Mouse (Mus musculus): ENCODE results near the gene Gfpt1. TPM values are rescaled to one million over a fixed set of nuclear protein-coding genes. Genes with fewer than 3 reads are reported as not detected.

Gfpt1 gene
- total and polyA plus RNA-seq, 2 experiments from 2014 or later = 6.7 to 10.0 TPM

GRCm38 (mm10) chr6:87032401-87032800 lies 10.2 kb upstream of the Gfpt1 start:
- H3K9ac ChIP-seq (replicated peaks; ENCODE audit: low read depth, low read length) = no peak overlapping the region
- no peaks in the 10 kb centered on the region for H3K4me1 ChIP-seq (ENCODE audit: control insufficient read depth, insufficient read depth)
- 0 out of 2 replicates have a peak, but pooled peaks cover 4% of the 10 kb centered on the region for H3K9me3 ChIP-seq (replicated peaks; ENCODE audit: control insufficient read depth, low read length)
- 59% methylated on average over 3 of the region's 3 CpGs for WGBS
- no peak overlapping the region for H3K27ac ChIP-seq (ENCODE audit: low read depth)
- peaks cover 19% of the 10 kb centered on the region for H3K36me3 ChIP-seq (replicated peaks; ENCODE audit: control insufficient read depth, insufficient read depth, low read length)
- DNase-seq (ENCODE audit: low spot score) = no peak
- H3K27me3 ChIP-seq (ENCODE audit: control insufficient read depth, insufficient read depth, low read length) = no peaks in the 10 kb centered on the region
- no peak overlapping the region for H3K4me3 ChIP-seq (ENCODE audit: low read depth, low read length)
- TF ChIP-seq EP300 (IDR thresholded peaks at IDR 0.05; ENCODE audit: low read depth) = no peak
- ATAC-seq (ENCODE audit: insufficient read depth, low read depth) = no peak
- H3K4me2 ChIP-seq (ENCODE audit: low read depth, low read length) = no peak overlapping the region

- 0 out of 2 replicates have a peak, but pooled peaks cover 4% of the 10 kb centered on the region for H3K9me3 ChIP-seq (replicated peaks; ENCODE audit: control insufficient read depth, low read length)
- WGBS = 90% methylated on average over 3 of the region's 3 CpGs
- no peak overlapping the region for H3K9ac ChIP-seq (replicated peaks; ENCODE audit: low read depth, low read length)
- peaks cover 3% of the 10 kb centered on the region for H3K36me3 ChIP-seq (replicated peaks; ENCODE audit: control insufficient read depth, insufficient read depth, low read length)
- no peak overlapping the region for H3K4me3 ChIP-seq (ENCODE audit: low read depth, low read length)
- ATAC-seq (ENCODE audit: insufficient read depth, low read depth) (no peak), DNase-seq (ENCODE audit: low spot score) (no peak)
- no peak overlapping the region for H3K27ac ChIP-seq (ENCODE audit: low read depth)
- TF ChIP-seq CTCF (IDR thresholded peaks at IDR 0.05; ENCODE audit: low read depth) (no peak), EP300 (IDR thresholded peaks at IDR 0.05; ENCODE audit: low read depth) (no peak)
- H3K4me2 ChIP-seq (ENCODE audit: low read depth, low read length) = no peak overlapping the region
- H3K27me3 ChIP-seq (ENCODE audit: control insufficient read depth, insufficient read depth, low read length) = no peaks in the 10 kb centered on the region
- H3K4me1 ChIP-seq (ENCODE audit: control insufficient read depth, insufficient read depth) = no peaks in the 10 kb centered on the region
Measured at GRCm38 (mm10) chr6:87034395-87034794, 8.3 kb upstream of the Gfpt1 start.

DNA sequence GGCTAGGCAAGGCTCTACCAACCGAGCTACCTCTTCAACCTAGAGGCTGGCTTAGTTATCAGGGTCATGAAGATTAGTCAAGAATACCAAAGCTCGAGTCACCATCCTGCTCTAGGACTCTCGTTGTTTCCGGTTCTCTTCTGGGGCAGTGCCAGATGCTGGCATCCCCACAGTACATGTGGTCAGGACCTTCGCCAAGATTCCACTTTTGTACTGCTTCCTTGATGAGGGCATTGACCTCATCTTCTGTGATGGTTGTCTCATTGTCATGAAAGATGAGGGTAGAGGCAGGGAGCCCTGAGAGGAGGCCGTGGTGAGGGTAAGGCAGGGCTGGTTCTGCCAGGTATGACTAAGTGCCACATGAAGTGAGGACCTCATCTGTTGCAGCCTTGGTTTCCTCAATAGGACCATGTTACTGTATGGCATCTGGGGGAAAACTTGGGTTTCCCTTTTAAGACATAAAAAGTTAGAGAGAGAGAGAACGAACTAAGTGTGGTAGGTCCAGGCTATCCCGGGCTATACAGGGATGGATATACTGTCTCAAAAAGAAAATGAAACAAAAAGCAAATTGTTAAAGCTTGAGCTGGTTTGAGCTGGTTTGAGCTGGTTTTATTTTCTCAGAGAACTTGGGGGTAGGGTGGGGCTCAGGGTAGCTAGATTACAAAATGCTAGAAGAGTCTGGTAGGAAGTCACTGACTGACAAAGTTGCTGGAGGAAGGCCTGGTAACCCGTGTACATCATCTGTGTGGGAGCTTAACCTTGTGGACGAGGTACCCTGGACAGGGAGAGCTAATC lies 4.6 kb upstream of the Gfpt1 start:
- H3K36me3 ChIP-seq (replicated peaks; ENCODE audit: control insufficient read depth, insufficient read depth, low read length) = no peaks in the 10 kb centered on the region
- TF ChIP-seq EP300 (IDR thresholded peaks at IDR 0.05; ENCODE audit: low read depth) (no peak), CTCF (IDR thresholded peaks at IDR 0.05; ENCODE audit: low read depth) (no peak)
- no peak overlapping the region for H3K9ac ChIP-seq (replicated peaks; ENCODE audit: low read depth, low read length)
- no peaks in the 10 kb centered on the region for H3K4me1 ChIP-seq (ENCODE audit: control insufficient read depth, insufficient read depth)
- no peak overlapping the region for H3K4me2 ChIP-seq (ENCODE audit: low read depth, low read length)
- 67% methylated on average over 10 of the region's 10 CpGs for WGBS
- no peak overlapping the region for H3K4me3 ChIP-seq (ENCODE audit: low read depth, low read length)
- no peaks in the 10 kb centered on the region for H3K9me3 ChIP-seq (replicated peaks; ENCODE audit: control insufficient read depth, low read length)
- DNase-seq (ENCODE audit: low spot score) (no peak), ATAC-seq (ENCODE audit: insufficient read depth, low read depth) (no peak)
- no peak overlapping the region for H3K27ac ChIP-seq (ENCODE audit: low read depth)
- H3K27me3 ChIP-seq (ENCODE audit: control insufficient read depth, insufficient read depth, low read length) = no peaks in the 10 kb centered on the region

- H3K4me3 ChIP-seq (ENCODE audit: low read depth, low read length) = no peak overlapping the region
- ATAC-seq (ENCODE audit: insufficient read depth, low read depth) = no peak
- TF ChIP-seq EP300 (IDR thresholded peaks at IDR 0.05; ENCODE audit: low read depth) (no peak), CTCF (IDR thresholded peaks at IDR 0.05; ENCODE audit: low read depth) (no peak)
- no peak overlapping the region for H3K4me2 ChIP-seq (ENCODE audit: low read depth, low read length)
- no peak overlapping the region for H3K9ac ChIP-seq (replicated peaks; ENCODE audit: low read depth, low read length)
- no peaks in the 10 kb centered on the region for H3K36me3 ChIP-seq (replicated peaks; ENCODE audit: control insufficient read depth, insufficient read depth, low read length)
- no peak for DNase-seq (ENCODE audit: low spot score)
- no peak overlapping the region for H3K27ac ChIP-seq (ENCODE audit: low read depth)
- peaks cover 8% of the 10 kb centered on the region; the same call in 1 of the 2 replicates for H3K4me1 ChIP-seq (ENCODE audit: control insufficient read depth, insufficient read depth)
- no peaks in the 10 kb centered on the region for H3K9me3 ChIP-seq (replicated peaks; ENCODE audit: control insufficient read depth, low read length)
- H3K27me3 ChIP-seq (ENCODE audit: control insufficient read depth, insufficient read depth, low read length) = no peaks in the 10 kb centered on the region
- WGBS = 79% methylated on average over 8 of the region's 8 CpGs
Measured at GRCm38 (mm10) chr6:87039161-87039560, 3.5 kb upstream of the Gfpt1 start.

DNA sequence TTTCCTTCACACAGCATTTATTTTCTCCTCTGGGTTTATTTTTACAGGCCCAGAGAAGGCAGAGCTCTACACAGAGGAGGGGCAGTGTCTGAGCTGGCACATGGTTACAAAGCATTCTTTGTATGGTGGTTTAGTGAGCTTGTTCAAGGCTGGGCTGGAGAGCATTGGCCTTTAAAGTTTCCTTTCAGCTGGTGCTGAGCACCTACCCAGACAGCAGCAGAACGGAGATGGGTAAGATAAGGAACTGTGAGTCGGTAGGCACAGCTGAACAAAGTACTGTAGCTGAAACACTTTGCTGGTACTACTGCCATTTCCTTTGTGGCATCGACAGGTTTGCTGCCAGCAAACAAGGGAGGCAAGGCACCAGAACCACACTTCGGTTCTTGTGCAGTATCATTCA lies 1.7 kb upstream of the Gfpt1 start:
- Histone ChIP-seq H3K4me2 (ENCODE audit: low read depth, low read length) (no peak overlapping the region), H3K36me3 (replicated peaks; ENCODE audit: control insufficient read depth, insufficient read depth, low read length) (no peaks in the 10 kb centered on the region), H3K4me1 (ENCODE audit: control insufficient read depth, insufficient read depth) (peaks cover 8% of the 10 kb centered on the region; the same call in 1 of the 2 replicates), H3K27ac (ENCODE audit: low read depth) (peak overlapping the region; percentile 39; the same call in 1 of the 2 replicates), H3K4me3 (ENCODE audit: low read depth, low read length) (no peak overlapping the region), H3K9ac (replicated peaks; ENCODE audit: low read depth, low read length) (no peak overlapping the region), H3K27me3 (ENCODE audit: control insufficient read depth, insufficient read depth, low read length) (no peaks in the 10 kb centered on the region), H3K9me3 (replicated peaks; ENCODE audit: control insufficient read depth, low read length) (no peaks in the 10 kb centered on the region)
- DNase-seq (ENCODE audit: low spot score) (no peak), ATAC-seq (ENCODE audit: insufficient read depth, low read depth) (no peak)
- 79% methylated on average over 4 of the region's 4 CpGs for WGBS
- TF ChIP-seq EP300 (IDR thresholded peaks at IDR 0.05; ENCODE audit: low read depth) = no peak
- no peak for TF ChIP-seq CTCF (IDR thresholded peaks at IDR 0.05; ENCODE audit: low read depth)

Measured in heart, postnatal 0 days (tissue).